Mouse (Mus musculus): ENCODE data around the gene Vps33a. TPM values are rescaled to one million over a fixed set of nuclear protein-coding genes. Genes with fewer than 3 reads are reported as not detected.

Vps33a gene
- polyA plus RNA-seq, 1 experiment, result 7.8 TPM

GRCm38 (mm10) chr5:123561128-123561527 is 11.7 kb downstream of the Vps33a start:
- Histone ChIP-seq H3K4me3 (ENCODE audit: low read depth, low read length) (no peak overlapping the region), H3K36me3 (ENCODE audit: control insufficient read depth, insufficient read depth, low read length) (peaks cover 64% of the 10 kb centered on the region), H3K27me3 (ENCODE audit: control insufficient read depth, insufficient read depth, low read length) (no peaks in the 10 kb centered on the region), H3K27ac (ENCODE audit: insufficient read depth, low read depth, low read length) (no peak overlapping the region), H3K4me1 (ENCODE audit: control insufficient read depth, insufficient read depth, insufficient read length, low read length) (no peaks in the 10 kb centered on the region)
- no peak for TF ChIP-seq POLR2A (IDR thresholded peaks at IDR 0.05; ENCODE audit: low read depth, low read length)
- TF ChIP-seq CTCF (IDR thresholded peaks at IDR 0.05; ENCODE audit: extremely low read depth, insufficient read length, insufficient replicate concordance, low read depth, low read length), result no peak
- WGBS, result 95% methylated on average over 11 of the region's 11 CpGs

- Histone ChIP-seq H3K36me3 (ENCODE audit: control insufficient read depth, insufficient read depth, low read length) (peaks cover 62% of the 10 kb centered on the region), H3K4me3 (ENCODE audit: low read depth, low read length) (no peak overlapping the region), H3K27me3 (ENCODE audit: control insufficient read depth, insufficient read depth, low read length) (no peaks in the 10 kb centered on the region), H3K4me1 (ENCODE audit: control insufficient read depth, insufficient read depth, insufficient read length, low read length) (no peaks in the 10 kb centered on the region), H3K27ac (ENCODE audit: insufficient read depth, low read depth, low read length) (no peak overlapping the region)
- TF ChIP-seq POLR2A (IDR thresholded peaks at IDR 0.05; ENCODE audit: low read depth, low read length) (no peak), CTCF (IDR thresholded peaks at IDR 0.05; ENCODE audit: extremely low read depth, insufficient read length, insufficient replicate concordance, low read depth, low read length) (no peak)
- 77% methylated on average over 8 of the region's 8 CpGs for WGBS
These were observed 13.2 kb downstream of the Vps33a start for GRCm38 (mm10) chr5:123559588-123559987.

- WGBS, result 59% methylated on average over 2 of the region's 2 CpGs
- Histone ChIP-seq H3K27me3 (ENCODE audit: control insufficient read depth, insufficient read depth, low read length) (no peaks in the 10 kb centered on the region), H3K4me3 (ENCODE audit: low read depth, low read length) (no peak overlapping the region), H3K27ac (ENCODE audit: insufficient read depth, low read depth, low read length) (no peak overlapping the region), H3K4me1 (ENCODE audit: control insufficient read depth, insufficient read depth, insufficient read length, low read length) (no peaks in the 10 kb centered on the region), H3K36me3 (ENCODE audit: control insufficient read depth, insufficient read depth, low read length) (peaks cover 41% of the 10 kb centered on the region)
- no peak for TF ChIP-seq CTCF (IDR thresholded peaks at IDR 0.05; ENCODE audit: extremely low read depth, insufficient read length, insufficient replicate concordance, low read depth, low read length)
- no peak for TF ChIP-seq POLR2A (IDR thresholded peaks at IDR 0.05; ENCODE audit: low read depth, low read length)
These were observed 16.4 kb downstream of the Vps33a start for GRCm38 (mm10) chr5:123556451-123556850.

- TF ChIP-seq POLR2A (IDR thresholded peaks at IDR 0.05; ENCODE audit: low read depth, low read length), result no peak
- no peak for TF ChIP-seq CTCF (IDR thresholded peaks at IDR 0.05; ENCODE audit: extremely low read depth, insufficient read length, insufficient replicate concordance, low read depth, low read length)
- no peaks in the 10 kb centered on the region for H3K27me3 ChIP-seq (ENCODE audit: control insufficient read depth, insufficient read depth, low read length)
- no peaks in the 10 kb centered on the region for H3K4me1 ChIP-seq (ENCODE audit: control insufficient read depth, insufficient read depth, insufficient read length, low read length)
- WGBS, result 93% methylated on average over 7 of the region's 7 CpGs
- H3K36me3 ChIP-seq (ENCODE audit: control insufficient read depth, insufficient read depth, low read length), result peaks cover 36% of the 10 kb centered on the region
- no peak overlapping the region for H3K4me3 ChIP-seq (ENCODE audit: low read depth, low read length)
- no peak overlapping the region for H3K27ac ChIP-seq (ENCODE audit: insufficient read depth, low read depth, low read length)
These were observed 17.1 kb downstream of the Vps33a start for GRCm38 (mm10) chr5:123555693-123556092.

- WGBS, result 93% methylated on average over 10 of the region's 10 CpGs
- Histone ChIP-seq H3K4me1 (ENCODE audit: control insufficient read depth, insufficient read depth, insufficient read length, low read length) (no peaks in the 10 kb centered on the region), H3K36me3 (ENCODE audit: control insufficient read depth, insufficient read depth, low read length) (peaks cover 64% of the 10 kb centered on the region), H3K27ac (ENCODE audit: insufficient read depth, low read depth, low read length) (no peak overlapping the region), H3K27me3 (ENCODE audit: control insufficient read depth, insufficient read depth, low read length) (no peaks in the 10 kb centered on the region), H3K4me3 (ENCODE audit: low read depth, low read length) (no peak overlapping the region)
- TF ChIP-seq CTCF (IDR thresholded peaks at IDR 0.05; ENCODE audit: extremely low read depth, insufficient read length, insufficient replicate concordance, low read depth, low read length), result no peak
- no peak for TF ChIP-seq POLR2A (IDR thresholded peaks at IDR 0.05; ENCODE audit: low read depth, low read length)
These were observed 39.0 kb downstream of the Vps33a start for GRCm38 (mm10) chr5:123533801-123534200.

- Histone ChIP-seq H3K27ac (ENCODE audit: insufficient read depth, low read depth, low read length) (no peak overlapping the region), H3K27me3 (ENCODE audit: control insufficient read depth, insufficient read depth, low read length) (no peaks in the 10 kb centered on the region), H3K4me3 (ENCODE audit: low read depth, low read length) (no peak overlapping the region), H3K4me1 (ENCODE audit: control insufficient read depth, insufficient read depth, insufficient read length, low read length) (no peaks in the 10 kb centered on the region), H3K36me3 (ENCODE audit: control insufficient read depth, insufficient read depth, low read length) (peaks cover 49% of the 10 kb centered on the region)
- no peak for TF ChIP-seq CTCF (IDR thresholded peaks at IDR 0.05; ENCODE audit: extremely low read depth, insufficient read length, insufficient replicate concordance, low read depth, low read length)
- no peak for TF ChIP-seq POLR2A (IDR thresholded peaks at IDR 0.05; ENCODE audit: low read depth, low read length)
- 91% methylated on average over 8 of the region's 8 CpGs for WGBS
These were observed 42.8 kb downstream of the Vps33a start for GRCm38 (mm10) chr5:123530056-123530455.

GRCm38 (mm10) chr5:123528641-123529040 is 44.2 kb downstream of the Vps33a start:
- Histone ChIP-seq H3K4me3 (ENCODE audit: low read depth, low read length) (no peak overlapping the region), H3K27me3 (ENCODE audit: control insufficient read depth, insufficient read depth, low read length) (no peaks in the 10 kb centered on the region), H3K36me3 (ENCODE audit: control insufficient read depth, insufficient read depth, low read length) (peaks cover 38% of the 10 kb centered on the region), H3K4me1 (ENCODE audit: control insufficient read depth, insufficient read depth, insufficient read length, low read length) (peaks cover 3% of the 10 kb centered on the region), H3K27ac (ENCODE audit: insufficient read depth, low read depth, low read length) (no peak overlapping the region)
- no peak for TF ChIP-seq CTCF (IDR thresholded peaks at IDR 0.05; ENCODE audit: extremely low read depth, insufficient read length, insufficient replicate concordance, low read depth, low read length)
- no peak for TF ChIP-seq POLR2A (IDR thresholded peaks at IDR 0.05; ENCODE audit: low read depth, low read length)
- WGBS, result 74% methylated on average over 7 of the region's 7 CpGs

All from small intestine, adult 2 months (tissue).